Mouse (Mus musculus) bone marrow macrophage, adult 2 months (primary cell): ENCODE data around the gene Cpox. TPM values are rescaled to one million over a fixed set of nuclear protein-coding genes. Genes with fewer than 3 reads are reported as not detected.

Experiments
- H3K27ac ChIP-seq: 2 replicates; pipeline ENCODE4 v1.5.1; 2012; ENCODE audit warnings: low read depth, low read length; ENCODE audit not compliant: insufficient read depth
- H3K4me1 ChIP-seq: 2 replicates; pipeline ENCODE4 v1.6.1; 2012; ENCODE audit warnings: low read length; ENCODE audit not compliant: control insufficient read depth, insufficient read depth
- H3K4me3 ChIP-seq: 2 replicates; pipeline ENCODE4 v1.5.1; 2012; ENCODE audit warnings: mild to moderate bottlenecking, low read length, moderate library complexity; ENCODE audit not compliant: insufficient read depth
- CTCF ChIP-seq: IDR thresholded peaks from 2 replicates; pipeline ENCODE4 v1.5.1; 2012; ENCODE audit warnings: low read depth, mild to moderate bottlenecking, low read length, moderate library complexity
- POLR2A ChIP-seq: IDR thresholded peaks from 2 replicates; pipeline ENCODE4 v1.6.1; 2012; ENCODE audit warnings: mild to moderate bottlenecking, low read depth, low read length, borderline replicate concordance
- polyA plus RNA-seq: library from polyadenylated mRNA; stranded (reverse); fragments of >200 nt; gene quantifications from 2 replicates; pipeline ENCODE4 v1.2.4, GENCODE M21; 2012; ENCODE audit not compliant: missing spikeins, insufficient read depth, insufficient read length

Gene Cpox
- polyA plus RNA-seq, 1 experiment = 14.9 TPM

DNA sequence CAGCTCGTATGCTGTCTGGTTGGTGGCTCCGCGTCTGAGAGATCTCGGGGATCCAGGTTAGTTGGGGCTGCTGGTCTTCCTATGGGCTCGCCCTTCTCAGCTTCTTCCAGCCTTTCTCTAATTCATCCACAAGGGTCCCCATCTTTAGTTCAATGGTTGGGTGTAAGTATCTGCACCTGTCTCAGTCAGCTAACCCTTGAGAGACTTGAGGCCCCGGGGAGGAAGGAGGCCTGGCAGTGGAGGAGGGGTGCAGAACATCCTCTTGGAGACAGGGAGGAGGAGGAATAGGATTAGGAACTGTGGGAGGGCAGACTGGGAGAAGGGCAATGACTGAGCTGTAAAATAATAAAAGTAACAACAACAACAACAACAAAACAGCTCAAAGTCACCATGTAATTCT is 30.1 kb downstream of the Cpox start:
- Histone ChIP-seq H3K4me1 (no peaks in the 10 kb centered on the region), H3K27ac (no peak overlapping the region), H3K4me3 (no peak overlapping the region)
- no peak for TF ChIP-seq CTCF
- TF ChIP-seq POLR2A = no peak

DNA sequence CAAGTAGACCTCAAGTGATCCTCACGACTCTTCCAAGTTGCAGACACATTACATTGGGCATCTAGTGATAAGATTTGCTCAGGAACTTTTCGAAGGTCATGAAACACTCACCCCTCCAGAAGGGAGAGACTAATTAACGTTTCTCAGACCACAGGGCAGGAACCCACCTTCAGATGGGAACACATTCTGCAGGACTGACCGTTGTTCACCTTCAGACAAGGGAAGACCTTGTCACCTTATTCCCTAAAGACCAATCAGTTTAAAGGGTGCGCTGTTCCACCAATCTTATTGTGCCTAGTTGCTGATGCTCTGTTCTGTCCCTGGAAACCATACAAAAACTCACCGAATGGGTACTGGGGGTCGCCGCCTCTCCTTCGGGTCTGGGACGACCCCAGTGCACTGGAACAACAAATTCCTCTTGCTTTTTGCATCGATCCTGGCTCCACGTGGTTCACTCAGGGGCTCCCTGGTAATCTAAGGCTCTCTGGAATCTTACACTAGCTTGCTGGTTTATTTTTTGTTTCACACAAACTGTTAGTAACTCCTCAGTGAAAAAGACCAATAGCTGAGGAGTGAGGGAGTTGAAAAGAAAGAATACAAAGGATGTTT is 30.8 kb downstream of the Cpox start:
- no peak overlapping the region for H3K27ac ChIP-seq
- H3K4me3 ChIP-seq = no peak overlapping the region
- TF ChIP-seq POLR2A = no peak
- TF ChIP-seq CTCF = no peak
- no peaks in the 10 kb centered on the region for H3K4me1 ChIP-seq

DNA sequence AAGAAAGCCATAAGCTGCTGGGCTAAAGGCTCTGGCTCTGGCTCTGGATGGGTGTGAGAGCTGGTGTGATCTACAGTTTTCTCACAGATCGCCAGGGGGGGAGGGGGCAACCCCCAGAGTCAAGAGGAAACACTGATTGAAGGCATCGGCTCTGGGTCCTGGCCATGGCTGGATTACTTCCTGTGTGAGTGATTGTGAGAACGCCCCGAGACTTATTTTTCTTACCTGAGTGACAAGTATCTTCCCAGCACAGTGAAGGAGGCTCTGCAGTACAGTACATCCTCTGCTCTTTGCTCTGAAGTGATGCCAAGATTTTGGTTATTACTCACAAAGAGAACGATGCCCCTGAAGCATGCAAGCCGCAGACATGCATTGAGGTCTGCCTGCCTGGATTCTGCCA is 31.7 kb downstream of the Cpox start:
- no peak overlapping the region for H3K27ac ChIP-seq
- H3K4me1 ChIP-seq = no peaks in the 10 kb centered on the region
- no peak for TF ChIP-seq CTCF
- TF ChIP-seq POLR2A = no peak
- H3K4me3 ChIP-seq = no peak overlapping the region

DNA sequence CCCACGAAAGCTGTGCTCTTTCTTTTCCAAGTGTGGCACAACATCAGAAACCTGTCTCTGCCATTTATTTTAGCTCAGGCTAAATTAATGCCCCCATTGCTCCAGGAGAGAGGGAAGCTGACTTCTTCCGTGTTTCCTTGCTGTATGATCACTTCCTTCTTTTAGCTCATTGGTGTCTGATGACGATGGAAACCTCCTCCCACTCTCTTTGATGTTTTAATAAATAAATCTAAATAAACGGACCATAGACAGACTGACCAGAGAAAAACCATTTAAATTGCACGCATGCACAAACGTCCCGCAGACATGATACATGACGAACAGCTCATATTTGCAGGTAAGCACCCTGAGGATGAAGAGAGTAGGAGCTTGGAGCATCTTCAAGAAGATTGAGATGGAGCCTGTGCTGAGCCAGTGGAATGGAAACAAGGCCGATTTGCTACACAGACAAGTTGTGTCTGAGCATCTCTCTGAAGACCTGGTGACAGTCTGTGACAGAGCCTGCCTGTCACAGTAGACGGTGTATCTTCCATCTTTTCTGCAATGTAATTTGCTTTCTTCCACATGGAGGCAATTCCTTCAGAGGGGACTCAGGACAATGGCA is 32.3 kb downstream of the Cpox start:
- TF ChIP-seq CTCF (no peak), POLR2A (no peak)
- H3K27ac ChIP-seq = no peak overlapping the region
- H3K4me1 ChIP-seq = no peaks in the 10 kb centered on the region
- H3K4me3 ChIP-seq = no peak overlapping the region

DNA sequence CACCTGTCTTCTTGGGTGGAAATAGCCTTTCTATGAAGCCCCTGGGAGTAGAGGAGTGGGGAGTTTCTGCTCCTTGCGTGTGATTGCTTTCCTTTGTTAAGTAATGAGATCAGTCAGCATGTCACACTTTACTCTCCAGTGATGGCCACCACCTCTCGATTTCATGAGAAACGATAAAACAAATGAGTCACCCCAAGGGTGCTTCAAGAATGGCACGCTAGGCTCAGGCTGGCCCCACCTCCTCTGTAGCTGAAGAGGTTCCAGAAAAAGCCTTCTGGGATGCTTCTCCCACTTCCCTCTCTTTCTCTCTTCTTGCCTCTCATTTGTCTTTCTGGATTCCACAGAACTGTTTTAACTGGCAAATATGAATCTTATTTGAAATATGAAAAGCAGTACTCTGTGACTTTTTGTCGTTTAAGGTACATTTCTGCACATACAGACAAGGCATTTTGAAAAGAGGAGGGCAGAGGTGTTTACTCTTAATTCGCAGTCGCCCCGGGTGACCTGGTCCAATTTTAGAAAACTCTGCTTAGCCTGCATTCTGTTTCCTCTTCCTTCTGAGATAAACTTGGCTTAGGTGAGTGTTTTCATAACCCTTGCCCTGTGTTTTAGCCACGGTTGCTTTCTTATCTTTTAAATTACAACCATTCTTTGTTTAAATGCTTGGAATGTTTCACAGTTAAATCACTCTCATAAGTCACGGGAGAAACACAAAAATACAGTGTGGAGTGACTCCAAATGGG is 33.5 kb downstream of the Cpox start:
- H3K27ac ChIP-seq = no peak overlapping the region
- no peak overlapping the region for H3K4me3 ChIP-seq
- no peaks in the 10 kb centered on the region for H3K4me1 ChIP-seq
- TF ChIP-seq POLR2A = no peak
- no peak for TF ChIP-seq CTCF

DNA sequence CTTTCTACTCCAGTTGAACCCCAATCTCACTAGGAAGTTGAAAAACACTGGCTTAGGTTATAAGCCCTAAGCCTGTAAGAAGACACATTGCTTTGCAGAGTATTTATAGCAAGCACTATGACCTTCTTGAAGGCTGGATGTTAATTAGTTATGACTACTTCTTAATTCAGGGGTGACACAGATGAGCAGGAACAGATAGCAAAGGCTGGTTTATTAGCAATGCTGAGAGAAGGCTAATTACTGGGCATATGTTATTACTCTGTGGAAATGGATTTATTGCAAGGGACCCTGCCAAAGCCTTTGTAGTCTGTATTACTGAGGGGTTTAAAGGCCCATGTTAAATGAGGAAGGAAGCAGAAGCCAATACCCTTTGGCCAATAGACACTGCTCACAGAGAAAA is 34.9 kb downstream of the Cpox start:
- no peaks in the 10 kb centered on the region for H3K4me1 ChIP-seq
- no peak overlapping the region for H3K4me3 ChIP-seq
- TF ChIP-seq CTCF (no peak), POLR2A (no peak)
- no peak overlapping the region for H3K27ac ChIP-seq

DNA sequence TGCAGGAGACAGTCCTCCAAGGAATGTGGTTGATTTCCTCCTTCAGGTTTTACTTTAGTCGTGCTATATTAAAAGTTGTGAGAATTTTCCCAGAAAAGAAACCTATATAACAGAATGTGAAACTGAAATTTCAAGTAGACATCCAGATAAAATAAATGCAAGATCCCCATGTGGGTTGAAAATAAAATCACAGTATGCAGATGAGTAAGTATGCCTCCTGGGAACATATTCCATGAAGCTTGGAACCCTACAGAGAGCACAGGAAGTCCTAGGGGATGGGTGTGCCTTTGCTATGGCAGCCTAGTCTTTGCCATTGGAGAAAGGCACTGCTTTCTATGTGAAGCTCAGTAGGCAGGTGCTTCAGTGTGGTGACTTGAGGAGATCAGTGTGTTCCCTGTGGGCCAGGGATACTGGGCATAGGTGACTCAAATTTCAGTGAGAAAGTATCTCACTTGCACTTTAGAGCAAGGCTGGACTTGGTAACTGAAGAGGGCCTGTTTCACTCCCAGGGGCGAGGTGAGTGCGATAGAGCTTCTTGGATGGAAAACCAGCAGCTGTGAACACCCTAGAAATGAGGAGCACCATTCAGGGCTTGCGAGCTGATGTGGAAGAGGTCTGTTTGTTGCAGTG is 37.3 kb downstream of the Cpox start:
- Histone ChIP-seq H3K27ac (no peak overlapping the region), H3K4me1 (0 out of 2 replicates have a peak, but pooled peaks cover 2% of the 10 kb centered on the region), H3K4me3 (no peak overlapping the region)
- TF ChIP-seq POLR2A (no peak), CTCF (no peak)

DNA sequence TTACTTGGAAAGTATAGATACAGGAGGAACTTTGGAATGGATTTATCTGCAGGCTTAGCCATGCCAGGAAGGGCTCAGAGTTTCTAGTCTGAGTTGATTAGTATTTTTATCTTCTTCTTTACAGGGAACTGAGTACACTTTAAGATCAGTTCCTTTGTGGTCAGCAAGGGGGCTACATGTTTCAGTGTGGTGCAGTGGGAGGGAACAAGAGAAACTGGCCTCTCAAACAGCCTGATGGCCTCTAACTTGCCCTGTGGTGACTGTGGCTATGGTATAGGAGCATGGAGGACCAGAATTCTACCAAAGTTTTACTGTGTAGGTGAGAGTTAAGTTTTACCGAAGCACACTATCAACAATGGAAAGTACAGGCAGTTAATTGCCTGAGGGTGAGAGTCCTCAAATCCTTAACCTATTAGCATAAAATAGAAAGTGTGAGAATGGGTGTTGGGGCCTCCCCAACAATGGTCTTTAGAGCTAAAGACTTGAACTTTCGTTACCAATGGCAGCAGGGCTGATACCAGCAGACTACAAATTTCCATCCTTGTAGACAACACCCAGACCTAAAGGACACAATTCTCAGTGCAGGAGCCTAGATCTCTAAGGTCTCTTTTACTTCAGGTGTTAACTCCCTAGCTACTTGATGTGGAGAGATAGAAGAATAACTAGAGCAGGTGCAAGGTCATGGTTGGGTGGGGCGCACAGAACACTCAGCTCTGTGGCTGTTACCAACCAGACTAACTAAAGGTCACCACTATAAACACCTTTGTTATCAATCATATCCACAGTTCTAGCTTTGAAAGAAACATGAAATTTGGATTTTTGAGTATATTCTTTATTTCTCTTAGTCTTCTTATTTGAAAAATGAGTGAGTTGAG is 38.7 kb downstream of the Cpox start:
- TF ChIP-seq POLR2A (no peak), CTCF (no peak)
- no peak overlapping the region for H3K27ac ChIP-seq
- 0 out of 2 replicates have a peak, but pooled peaks cover 2% of the 10 kb centered on the region for H3K4me1 ChIP-seq
- H3K4me3 ChIP-seq = no peak overlapping the region

DNA sequence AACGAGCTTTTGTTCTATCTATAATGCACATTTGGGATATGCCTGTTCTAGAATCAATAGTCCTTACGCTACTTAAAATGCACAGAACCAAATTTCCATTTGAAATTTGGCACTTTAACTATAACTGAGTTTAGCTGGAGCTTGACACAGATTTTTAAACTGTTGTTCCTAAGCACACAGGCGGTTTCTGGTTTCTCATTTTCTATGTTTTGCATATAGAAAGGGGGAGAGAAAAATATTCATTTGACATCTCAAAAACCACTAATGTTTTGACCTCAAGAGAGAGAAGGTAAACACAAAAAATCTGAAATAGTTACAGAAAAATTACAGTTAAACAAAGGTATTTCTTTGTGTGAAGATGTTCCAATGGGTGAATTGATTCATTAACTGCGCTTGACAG is 39.4 kb downstream of the Cpox start:
- Histone ChIP-seq H3K4me1 (0 out of 2 replicates have a peak, but pooled peaks cover 2% of the 10 kb centered on the region), H3K27ac (no peak overlapping the region), H3K4me3 (no peak overlapping the region)
- TF ChIP-seq CTCF = no peak
- no peak for TF ChIP-seq POLR2A
